Mouse (Mus musculus) gastrocnemius, postnatal 14 days (tissue): Measurements from ENCODE around the gene Gm10188. TPM values are rescaled to one million over a fixed set of nuclear protein-coding genes. Genes with fewer than 3 reads are reported as not detected.

Source experiments
- DNase-seq: peaks from one replicate; pipeline ENCODE4 v3.0.0; 2021; ENCODE audit warnings: mixed read lengths
- intact Hi-C: fragments of 180-260 bp; cut with DNase I; formaldehyde crosslinking; loops from one replicate; pipeline ENCODE4 v1.15.1; 2025; ENCODE audit warnings: low total_unique reads
- long read RNA-seq, 2 experiments: library from polyadenylated mRNA; stranded (forward); transcript quantifications; one replicate each; pipeline ENCODE4 v2.0.0; 2021
- total RNA-seq, 2 experiments: library from RNA; stranded (reverse); gene quantifications; 2 replicates each; pipeline ENCODE4 v1.2.3; 2021

Gm10188 gene
- total RNA-seq = not detected
- long read RNA-seq, experiment 1 = 0 reads
- long read RNA-seq, experiment 2 = 0 reads

DNA sequence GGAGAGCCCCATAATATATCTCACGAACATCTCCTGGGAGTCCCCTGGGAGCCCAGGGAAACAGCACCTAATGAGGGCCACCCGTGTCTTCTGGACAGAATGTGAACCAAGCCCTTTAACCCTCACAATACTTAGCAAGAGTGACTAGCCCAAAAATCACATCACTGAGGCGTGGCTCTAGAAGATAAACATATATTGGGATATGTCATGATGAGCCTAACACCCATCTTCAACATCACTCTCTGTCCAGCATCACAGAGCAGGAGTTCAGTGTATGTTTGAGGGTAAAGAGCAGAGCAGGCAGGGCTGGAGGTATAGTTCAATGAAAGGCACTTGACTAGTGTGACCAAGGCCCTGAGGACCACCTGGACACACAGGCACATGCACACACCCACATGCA, at the start of gene Gm10188:
Gm10188 (minus strand) TSS at position 101 of the 400 bp plus-strand sequence.
- DNase-seq = no peak
- intact Hi-C loops = loop anchor here (5.0 kb wide), 1 partner anchor 107 kb away; no protein-coding TSS in a partner anchor

DNA sequence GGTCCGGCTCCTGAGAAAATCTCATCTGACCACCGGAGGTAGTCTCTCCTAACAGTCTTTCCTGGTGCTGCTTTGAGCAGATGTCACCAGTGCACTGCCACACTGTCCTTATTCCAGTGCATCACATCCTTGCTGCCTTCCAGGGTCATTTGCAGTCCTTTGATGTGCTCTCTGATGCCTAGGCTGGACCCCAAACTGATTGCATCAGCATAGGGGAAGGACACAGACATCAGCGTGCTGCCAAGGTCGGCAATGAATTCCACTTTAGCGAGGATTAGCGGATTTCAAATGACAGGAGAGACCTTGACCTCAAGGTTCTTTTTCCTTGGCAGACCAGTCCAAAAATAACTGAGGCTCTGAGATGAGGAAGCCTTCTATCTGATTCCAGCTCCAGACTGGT, 47.6 kb upstream of the Gm10188 start:
- DNase-seq = no peak
- intact Hi-C loops = no loop called here

DNA sequence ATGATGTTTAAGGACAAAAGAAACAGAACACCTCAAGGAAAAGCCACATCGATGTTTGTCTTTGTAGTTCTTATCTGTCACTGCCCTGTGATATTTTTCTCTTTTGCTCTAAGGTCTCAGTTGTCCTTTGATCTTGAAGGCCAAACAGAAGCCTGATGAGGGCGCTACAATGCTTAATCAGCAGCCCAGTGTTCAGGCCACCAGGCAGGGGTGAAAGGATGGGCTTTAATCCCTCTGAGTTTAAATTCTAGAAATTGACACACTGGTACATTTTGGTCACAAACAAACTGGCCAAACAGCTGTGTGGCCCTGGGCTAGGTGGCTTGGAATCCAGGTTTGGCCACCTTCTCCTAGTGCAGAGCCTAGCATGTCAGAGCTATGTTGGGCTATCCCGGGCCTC, 47.1 kb upstream of the Gm10188 start:
- intact Hi-C loops = no loop called here
- DNase-seq = no peak

DNA sequence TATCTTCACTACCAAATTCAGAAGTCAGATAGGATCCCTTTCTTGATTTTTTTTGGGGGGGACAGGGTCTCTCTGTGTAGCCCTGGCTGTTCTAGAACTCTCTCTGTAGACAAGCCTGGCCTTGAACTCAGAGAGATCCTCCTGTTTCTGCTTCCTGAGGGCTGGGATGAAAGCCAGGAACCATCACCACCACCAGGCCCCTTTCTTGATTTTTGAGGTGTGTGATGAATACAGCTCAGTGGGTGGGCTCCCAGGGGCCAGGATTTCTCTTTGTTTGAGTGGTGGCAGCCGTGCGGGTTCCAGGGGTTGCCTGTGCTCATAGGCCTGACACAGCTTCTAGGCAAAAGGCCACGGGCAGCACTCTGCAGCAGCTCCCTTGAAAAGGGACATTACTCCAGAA, 41.7 kb upstream of the Gm10188 start:
- DNase-seq = no peak
- intact Hi-C loops = no loop called here

DNA sequence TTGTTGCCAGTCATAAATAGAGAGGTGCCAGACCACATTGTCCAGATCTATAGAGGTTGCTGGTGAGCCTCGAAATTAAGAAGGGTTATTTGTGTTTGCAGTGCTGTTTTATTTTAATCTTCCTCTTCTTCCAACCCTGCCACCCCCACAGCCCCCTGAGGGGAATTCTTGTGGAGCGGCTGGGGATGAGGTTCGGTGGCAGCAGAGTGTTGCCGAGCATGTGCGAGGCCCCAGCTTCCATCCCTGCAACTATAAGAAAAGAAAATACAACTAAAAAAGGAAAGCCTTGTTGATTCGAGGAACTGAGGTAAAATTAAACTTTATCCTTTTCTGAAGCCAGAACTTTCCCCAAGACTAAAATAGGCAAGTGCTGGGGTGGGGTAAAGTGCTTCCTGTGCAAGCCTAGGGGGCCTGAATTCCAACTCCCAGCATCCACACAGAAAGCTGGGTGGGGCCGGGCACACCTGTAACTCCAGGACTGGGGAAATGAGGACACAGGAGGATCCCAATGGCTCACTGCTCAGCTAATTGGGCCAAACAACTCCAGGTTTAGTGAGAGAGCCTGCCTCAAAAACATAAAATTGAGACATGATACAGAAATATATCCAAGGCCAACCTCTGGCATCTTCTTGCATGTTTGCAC, 39.0 kb upstream of the Gm10188 start:
- intact Hi-C loops = no loop called here
- no peak for DNase-seq

DNA sequence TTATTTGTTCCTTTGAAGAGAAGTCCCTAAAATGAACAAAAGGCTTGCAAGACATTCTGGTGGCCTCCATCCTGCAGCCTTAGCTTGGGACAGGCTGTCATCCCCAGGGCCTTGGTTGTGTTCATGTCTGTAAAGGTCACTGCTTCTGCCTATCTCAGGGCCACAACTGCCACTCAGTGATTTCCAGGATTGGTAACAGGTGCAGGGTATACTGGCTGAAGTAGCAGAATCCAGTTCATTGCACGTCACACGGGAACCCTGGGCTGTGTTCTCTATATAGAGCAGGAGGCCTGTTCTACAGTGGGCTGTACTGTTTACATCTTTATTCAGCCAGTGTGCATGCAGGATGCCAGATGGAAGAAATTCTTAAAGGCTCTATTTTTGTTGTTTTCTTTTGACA, 38.4 kb upstream of the Gm10188 start:
- no peak for DNase-seq
- intact Hi-C loops = no loop called here

DNA sequence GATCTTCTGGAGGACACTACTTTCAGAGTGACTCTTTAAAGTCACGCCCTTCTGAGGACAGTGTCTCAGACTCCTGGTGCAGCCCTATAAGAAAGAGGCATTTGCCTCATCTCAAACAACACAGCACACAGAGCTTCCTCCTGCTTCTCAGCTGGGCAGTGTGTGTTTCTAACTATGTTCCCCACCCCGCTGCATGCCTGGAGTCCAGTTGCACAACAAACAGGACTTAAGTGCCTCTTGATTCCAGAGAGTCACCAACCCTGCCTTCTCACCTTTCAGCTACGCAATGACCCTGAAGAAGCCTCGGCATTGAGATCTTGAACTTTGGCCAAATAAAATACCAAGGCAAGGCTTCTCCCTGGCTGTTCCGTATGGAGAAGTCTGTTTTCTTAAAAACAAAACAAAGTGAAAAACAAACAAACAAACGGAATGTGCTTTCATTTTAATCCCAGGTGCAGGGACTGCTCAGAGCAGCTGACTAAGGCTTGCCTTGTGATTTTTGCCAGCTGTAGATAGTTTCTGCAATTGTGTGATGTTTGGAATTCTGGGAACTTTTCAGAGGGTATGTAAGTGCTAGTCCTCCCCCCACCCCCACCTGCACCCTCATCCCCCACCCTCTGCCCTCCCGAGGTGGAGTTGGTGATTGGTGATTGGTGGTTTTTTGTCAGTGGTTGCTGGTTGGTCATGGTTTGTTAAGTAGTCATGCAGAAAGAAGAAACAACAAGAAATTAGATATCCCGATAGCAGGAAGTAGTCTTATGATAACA, 37.4 kb upstream of the Gm10188 start:
- no peak for DNase-seq
- intact Hi-C loops = no loop called here

DNA sequence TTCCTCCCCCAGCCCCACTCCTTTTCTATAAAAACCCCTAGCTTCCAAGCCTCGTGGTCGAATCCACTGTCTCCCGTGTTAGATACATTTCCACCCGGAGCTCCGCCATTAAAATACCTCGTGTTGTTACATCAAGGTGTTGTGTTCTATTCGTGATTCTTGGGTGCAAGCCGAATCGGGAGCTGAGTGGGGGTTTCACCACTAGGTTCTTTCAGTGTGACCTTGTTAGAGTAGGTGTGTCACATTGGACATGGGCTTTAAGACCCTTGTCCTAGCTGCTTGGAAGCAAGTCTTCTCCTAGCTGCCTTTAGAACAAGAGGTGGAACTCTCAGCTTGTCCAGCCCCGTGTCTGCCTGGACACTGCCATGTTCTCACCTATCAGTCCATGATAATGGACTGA, 36.4 kb upstream of the Gm10188 start:
- intact Hi-C loops = no loop called here
- DNase-seq = no peak

DNA sequence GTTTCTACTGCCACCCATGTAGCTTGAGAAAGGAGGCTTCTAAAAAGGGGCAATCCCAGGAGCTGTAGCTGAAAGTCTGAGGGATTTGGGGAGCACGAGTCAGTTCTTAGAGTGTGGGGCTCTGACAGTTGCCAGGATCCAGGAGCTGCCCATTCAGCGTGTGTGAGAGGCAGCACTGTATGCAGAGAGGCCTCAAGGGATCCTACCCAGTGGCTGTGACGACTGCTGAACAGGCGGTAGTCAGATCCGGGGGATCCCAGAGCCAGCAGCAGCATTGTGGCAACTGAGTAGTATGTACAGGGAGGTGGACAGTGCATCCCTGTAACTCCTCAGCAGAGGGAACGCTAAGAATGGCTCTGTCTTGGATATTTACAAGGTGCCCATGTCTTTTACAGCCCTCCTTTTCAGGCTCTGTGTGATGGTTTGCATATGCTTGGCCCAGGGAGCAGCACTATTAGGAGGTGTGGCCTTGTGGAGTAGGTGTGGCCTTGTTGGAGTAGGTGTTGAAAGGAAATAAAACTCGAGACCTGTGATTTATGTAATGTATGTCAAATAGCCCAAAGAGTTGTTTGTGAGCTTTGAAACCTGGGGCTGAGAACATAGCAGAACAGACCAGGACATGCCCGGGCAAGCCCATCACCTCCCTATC, 35.8 kb upstream of the Gm10188 start:
- intact Hi-C loops = no loop called here
- DNase-seq = no peak

DNA sequence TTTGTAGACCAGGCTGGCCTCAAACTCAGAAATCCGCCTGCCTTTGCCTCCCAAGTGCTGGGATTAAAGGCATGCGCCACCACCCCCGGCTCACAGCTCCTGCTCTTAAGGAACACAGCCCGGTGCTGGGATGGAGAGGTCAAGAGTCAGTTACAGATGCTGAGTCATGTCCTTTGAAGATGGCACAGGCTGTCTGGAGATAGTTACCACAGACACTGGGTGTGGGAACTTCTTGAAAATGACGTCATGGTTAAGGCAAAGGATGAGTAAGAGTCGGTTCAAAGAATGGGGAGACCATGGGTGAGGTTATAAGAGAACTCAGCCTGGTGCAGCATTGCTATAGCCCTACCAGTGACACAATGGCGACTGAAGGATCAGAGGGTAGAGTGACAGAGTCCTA, 35.0 kb upstream of the Gm10188 start:
- DNase-seq = no peak
- intact Hi-C loops = no loop called here

DNA sequence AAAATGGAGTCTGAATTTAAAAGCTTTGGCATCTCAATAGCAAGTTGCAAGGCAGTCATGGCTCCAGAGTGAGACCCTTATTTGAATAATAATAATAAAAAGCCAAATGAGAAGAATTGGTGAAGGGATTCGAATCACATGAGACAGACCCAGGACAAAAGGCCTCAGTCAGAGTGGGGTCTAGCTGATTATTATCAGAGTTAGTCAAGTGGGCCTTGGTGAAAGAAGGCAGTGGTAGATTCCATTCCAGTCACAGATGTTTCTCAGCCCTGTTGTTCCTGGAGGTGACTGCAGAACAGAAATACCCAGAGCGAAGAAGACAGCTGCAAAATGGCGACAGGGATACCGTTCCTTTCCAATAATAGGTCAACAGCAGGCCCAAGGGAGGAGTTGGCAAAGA, 34.1 kb upstream of the Gm10188 start:
- no peak for DNase-seq
- intact Hi-C loops = no loop called here

DNA sequence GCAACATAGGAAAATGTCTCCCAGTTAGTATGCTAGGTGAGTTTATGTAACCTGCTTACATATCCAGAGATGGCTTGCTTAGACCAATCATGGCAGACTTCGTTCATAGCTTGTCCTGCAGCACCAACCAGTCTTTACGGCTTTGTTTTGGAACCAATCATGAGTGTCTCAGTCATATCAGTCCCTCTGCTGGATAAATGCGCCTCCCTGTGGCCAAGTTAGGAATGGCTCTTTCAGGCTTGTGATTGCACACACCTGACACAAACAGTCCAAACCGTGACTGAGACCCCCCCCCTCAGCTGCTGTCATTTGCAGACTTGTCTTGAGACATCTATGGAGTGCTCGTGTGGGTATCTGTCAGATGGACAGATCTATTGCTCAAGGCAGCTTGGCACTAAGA, 31.5 kb upstream of the Gm10188 start:
- intact Hi-C loops = no loop called here
- no peak for DNase-seq

DNA sequence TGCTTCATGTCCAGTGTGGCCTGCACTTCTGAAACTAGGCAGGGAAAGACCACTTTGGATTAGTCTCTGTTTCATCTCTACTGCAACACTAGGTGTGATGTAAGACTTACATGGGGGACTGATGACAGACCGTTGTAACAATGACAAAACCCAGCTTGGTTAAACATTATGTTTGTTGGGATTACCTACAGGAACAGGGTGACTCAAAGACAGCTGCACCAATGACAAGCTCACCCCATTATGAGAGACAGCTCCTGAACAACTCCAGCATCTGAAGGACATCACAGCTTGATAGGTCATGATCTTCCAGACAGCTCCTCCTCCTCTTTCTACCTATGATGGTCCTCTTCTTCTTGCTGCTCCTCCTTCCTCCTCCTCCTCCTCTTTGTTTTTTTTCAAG, 30.8 kb upstream of the Gm10188 start:
- DNase-seq = no peak
- intact Hi-C loops = no loop called here

DNA sequence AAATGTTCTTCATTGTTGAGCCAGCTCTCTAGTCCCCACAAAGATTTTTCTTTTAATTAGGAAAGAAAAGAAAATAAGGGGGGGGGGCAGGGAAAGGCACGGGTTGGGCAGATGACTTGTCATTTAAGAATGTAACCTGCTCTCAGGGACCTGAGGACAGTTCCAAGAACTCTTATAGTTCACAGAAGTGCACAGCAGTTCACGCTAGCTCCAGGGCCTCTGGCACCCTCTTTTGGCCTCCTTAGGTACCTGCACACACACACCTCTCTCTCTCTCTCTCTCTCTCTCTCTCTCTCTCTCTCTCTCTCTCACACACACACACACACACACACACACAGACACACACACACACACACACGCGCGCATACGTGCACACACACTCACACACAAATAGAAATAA, 24.9 kb upstream of the Gm10188 start:
- intact Hi-C loops = no loop called here
- no peak for DNase-seq

DNA sequence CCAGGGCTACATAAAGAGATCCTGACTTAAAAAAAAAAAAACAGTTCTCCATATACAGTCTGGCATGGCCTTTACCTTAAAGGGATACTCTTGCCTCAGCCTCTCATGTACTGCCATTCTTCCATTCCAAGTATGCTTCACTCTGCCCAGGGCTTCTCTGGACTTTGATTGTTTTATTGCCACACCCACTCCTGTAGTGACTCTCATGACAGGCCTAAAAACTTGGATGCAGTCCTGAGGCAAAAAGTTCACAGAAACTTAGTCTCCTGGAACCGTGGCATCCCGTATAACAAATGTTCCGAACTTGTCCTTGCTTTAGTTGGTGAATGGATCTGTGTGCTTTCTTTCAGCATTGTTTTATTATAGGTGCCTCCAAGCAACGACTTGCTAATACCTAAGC, 17.1 kb upstream of the Gm10188 start:
- no peak for DNase-seq
- intact Hi-C loops = no loop called here

DNA sequence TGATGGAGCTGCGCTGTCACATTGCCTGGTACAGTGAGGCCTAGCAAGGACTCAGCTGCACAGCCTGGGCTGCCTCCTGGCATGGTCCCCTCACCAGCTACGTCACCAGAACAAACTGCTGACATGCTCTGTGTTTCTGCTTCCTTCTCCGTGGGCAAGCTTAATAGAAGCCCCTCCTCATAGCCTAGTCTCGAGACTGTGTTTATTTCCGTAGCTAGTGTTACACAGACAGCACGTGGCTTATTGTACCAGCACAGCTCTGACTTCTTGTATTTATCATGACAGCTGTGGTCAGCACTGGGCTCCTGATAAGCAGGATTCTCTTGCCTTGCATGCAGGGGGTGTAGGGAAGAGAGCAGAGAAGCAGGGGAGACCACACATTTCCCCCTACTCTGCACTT, 16.6 kb upstream of the Gm10188 start:
- DNase-seq = no peak
- intact Hi-C loops = no loop called here

DNA sequence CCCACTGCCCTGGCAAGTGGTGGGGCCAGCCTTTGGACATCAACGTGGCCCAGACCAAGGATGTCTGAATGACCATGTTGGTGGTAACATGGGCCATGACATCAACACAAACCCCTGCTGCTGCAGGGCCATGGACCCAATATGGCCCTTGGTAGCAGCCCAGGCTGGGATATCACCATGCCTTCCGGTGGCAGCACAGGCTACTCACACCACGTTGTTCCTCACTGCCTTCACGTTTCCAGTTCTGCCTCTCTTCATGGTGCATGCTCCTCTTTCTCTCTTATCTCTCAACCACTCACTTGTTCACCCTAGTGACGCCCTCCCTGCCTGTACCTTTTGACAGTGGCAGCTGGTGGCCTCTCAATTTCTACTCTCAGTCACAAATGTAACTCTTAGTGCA, 15.4 kb upstream of the Gm10188 start:
- DNase-seq = no peak
- intact Hi-C loops = no loop called here

DNA sequence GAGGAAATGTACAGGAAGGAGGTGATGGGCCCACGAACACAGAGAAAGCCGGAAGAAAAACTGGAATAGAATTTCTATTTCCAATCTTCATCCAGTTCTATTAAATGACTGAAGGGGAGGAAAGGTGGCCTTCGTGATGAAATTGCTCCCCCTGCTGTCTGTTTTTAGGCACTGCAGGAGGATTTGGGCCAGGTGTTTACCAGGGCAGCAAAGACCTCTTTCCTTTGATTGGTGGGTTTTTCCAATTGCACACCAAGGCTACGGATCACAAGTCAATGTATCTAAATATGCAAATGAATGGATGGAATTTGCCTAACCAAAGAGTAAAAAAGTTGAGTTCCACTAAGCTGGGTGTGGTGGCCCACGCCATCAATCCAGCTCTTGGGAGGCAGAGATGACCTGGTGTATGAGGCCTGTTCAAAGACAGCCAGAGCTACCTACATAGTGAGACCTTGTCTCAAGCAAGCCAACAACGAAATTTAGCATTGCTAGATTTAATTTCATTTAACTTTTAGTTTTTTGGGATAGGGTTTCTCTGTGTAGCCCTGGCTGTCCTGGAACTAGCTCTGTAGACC, 8.1 kb upstream of the Gm10188 start:
- intact Hi-C loops = loop anchor here (2.0 kb wide), 1 partner anchor 81 kb away; no protein-coding TSS in a partner anchor

DNA sequence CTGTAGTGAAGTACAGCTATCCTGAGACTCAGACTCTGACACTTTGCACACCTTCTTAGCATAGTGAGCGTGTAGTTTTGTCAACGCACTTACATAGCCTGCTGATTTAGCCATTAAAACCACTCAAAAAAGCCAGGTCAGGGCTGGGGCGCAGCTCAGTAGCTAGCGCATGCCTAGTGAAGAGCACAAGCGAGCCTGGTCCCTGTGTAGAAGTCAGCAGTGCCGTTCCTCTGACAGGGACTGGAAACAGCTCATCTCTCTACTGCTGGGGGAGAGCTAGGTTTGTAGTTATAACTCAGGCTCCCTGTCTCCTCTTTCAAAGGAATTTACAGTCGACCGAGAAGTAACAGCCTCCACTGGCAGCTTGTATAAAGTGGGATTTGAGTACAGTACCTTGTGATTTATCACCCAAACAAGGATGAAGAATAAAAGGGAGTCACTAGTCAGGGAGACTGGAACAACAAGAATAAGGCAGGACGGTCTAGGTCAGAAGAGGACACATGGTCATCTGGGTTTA, 5.2 kb upstream of the Gm10188 start:
- DNase-seq = no peak
- intact Hi-C loops = loop anchor here (5.0 kb wide), 1 partner anchor 113 kb away; no protein-coding TSS in a partner anchor

More for the DNA sequence above, 8.1 kb upstream of the Gm10188 start:
- peak; percentile 44 for DNase-seq

DNA sequence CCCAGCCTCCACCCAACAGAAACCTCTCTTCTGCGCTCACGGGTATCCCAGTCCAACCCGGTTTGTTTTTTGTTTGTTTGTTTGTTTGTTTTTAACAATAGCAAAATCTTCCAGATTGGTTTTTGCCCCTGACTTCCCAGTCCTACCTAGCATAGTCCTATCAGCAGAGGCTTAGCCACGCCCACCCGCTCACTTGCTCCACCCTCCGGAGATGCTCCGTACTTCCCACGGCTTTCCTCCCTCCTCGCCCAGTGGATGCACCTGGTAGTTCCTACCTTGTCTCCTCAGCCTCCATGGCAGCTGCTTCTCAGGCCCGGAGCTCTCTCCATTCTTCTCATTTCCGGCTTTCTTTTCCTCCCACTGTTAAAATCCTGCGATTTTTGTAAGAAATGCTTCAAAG, 4.0 kb upstream of the Gm10188 start:
- DNase-seq = peak; percentile 23
- intact Hi-C loops = loop anchor here (5.0 kb wide), 1 partner anchor 111 kb away; no protein-coding TSS in a partner anchor
